Mouse (Mus musculus): ENCODE results near the gene A530032D15Rik.
"Not testable (repeated sequence)": the region's sequence is repeated elsewhere in the genome, so short reads cannot be mapped to it uniquely, and the experiment has no call there.

A530032D15Rik gene

GRCm38 (mm10) chr1:85034394-85034793 lies 75.3 kb downstream of the A530032D15Rik start:
- CTCF ChIA-PET, result not testable (repeated sequence)

- CTCF ChIA-PET, result not testable (repeated sequence)
Observed at GRCm38 (mm10) chr1:85033616-85034015, 76.0 kb downstream of the A530032D15Rik start.
